In genomic region chr7:118712228-118713173, GRCm38 (mm10) we compare ENCODE assay signal across 8 mouse cellular contexts. TPM values are rescaled to one million over a fixed set of nuclear protein-coding genes. Genes with fewer than 3 reads are reported as not detected.
DNase-seq lines count a peak whose midpoint lies in the region; ATAC-seq and TF ChIP-seq lines count a peak whose summit lies in the region.

Gene Ccp110 (plus strand): TSS chr7:118712552.

- H3K4me3 ChIP-seq in ES-Bruce4 (ENCODE audit: low read depth, low read length), result peak within 1 kb of the TSS; percentile 70
- H3K4me3 ChIP-seq in forebrain, embryonic 14.5 days (ENCODE audit: low read depth, low read length), result peak within 1 kb of the TSS; percentile 69
- H3K4me3 ChIP-seq in lung, adult 2 months (replicated peaks; ENCODE audit: extremely low read depth, low read depth, low read length), result peak within 1 kb of the TSS; percentile 74

- H3K27me3 ChIP-seq in ES-Bruce4 (ENCODE audit: control insufficient read depth, insufficient read depth, low read length, poor library complexity, severe bottlenecking), result no peaks in the 10 kb centered on the region
- no peaks in the 10 kb centered on the region for H3K27me3 ChIP-seq in forebrain, embryonic 14.5 days (replicated peaks; ENCODE audit: control insufficient read depth, insufficient read depth, low read length)

- no peaks in the 10 kb centered on the region for H3K9me3 ChIP-seq in ES-Bruce4 (replicated peaks; ENCODE audit: control insufficient read depth, insufficient read depth, low read length, poor library complexity, severe bottlenecking)
- no peaks in the 10 kb centered on the region for H3K9me3 ChIP-seq in forebrain, embryonic 14.5 days (replicated peaks; ENCODE audit: control insufficient read depth, low read length)

- WGBS in forebrain, embryonic 14.5 days, result under 1% methylated on average over 48 of the region's 48 CpGs
- 1% methylated on average over 48 of the region's 48 CpGs for WGBS in lung, adult 2 months

- H3K27ac ChIP-seq in ES-Bruce4 (ENCODE audit: insufficient read depth, low read length), result no peak within 1 kb of the TSS
- H3K27ac ChIP-seq in forebrain, embryonic 14.5 days (ENCODE audit: low read depth, low read length), result peak within 1 kb of the TSS; percentile 61; the same call in 1 of the 2 replicates

- intact Hi-C loops in heart, postnatal 25 days (cut with DNase I), result loop anchor here (1.0 to 5.0 kb wide), 2 partner anchors 29 to 585 kb away; partner anchors contain the start of gene Arl6ip1

- no peak for TF ChIP-seq CTCF in ES-Bruce4 (IDR thresholded peaks at IDR 0.05; ENCODE audit: low read depth, low read length)
- no peak for TF ChIP-seq CTCF in lung, adult 2 months (IDR thresholded peaks at IDR 0.05; ENCODE audit: insufficient read depth, low read length)

- peak within 1 kb of the TSS; percentile 16 for H3K9ac ChIP-seq in ES-Bruce4 (ENCODE audit: low read depth, poor library complexity, severe bottlenecking)
- H3K9ac ChIP-seq in forebrain, embryonic 14.5 days (ENCODE audit: low read length), result peak within 1 kb of the TSS; percentile 79

- H3K4me1 ChIP-seq in ES-Bruce4 (ENCODE audit: control insufficient read depth, insufficient read depth, low read length), result peaks cover 2% of the 10 kb centered on the region
- H3K4me1 ChIP-seq in forebrain, embryonic 14.5 days (ENCODE audit: control insufficient read depth, insufficient read depth, low read length), result peaks cover 6% of the 10 kb centered on the region; the same call in 1 of the 2 replicates
- H3K4me1 ChIP-seq in lung, adult 2 months (ENCODE audit: control insufficient read depth, insufficient read depth, low read length), result 0 out of 2 replicates have a peak, but pooled peaks cover 3% of the 10 kb centered on the region

- TF ChIP-seq POLR2A in ES-Bruce4 (IDR thresholded peaks at IDR 0.05; ENCODE audit: insufficient read depth, low read length), result no peak
- TF ChIP-seq POLR2A in lung, adult 2 months (IDR thresholded peaks at IDR 0.05; ENCODE audit: borderline replicate concordance, extremely low read depth, low read depth, low read length), result peak; percentile 48; the same call in 1 of the 2 replicates

- TF ChIP-seq EP300 in ES-Bruce4 (IDR thresholded peaks at IDR 0.05; ENCODE audit: insufficient read depth, low read depth, low read length), result no peak

- DNase-seq in forebrain, embryonic 14.5 days (ENCODE audit: low spot score), result peak; percentile 99
- peak; percentile 91 for DNase-seq in heart, postnatal 25 days (ENCODE audit: low spot score)
- DNase-seq in layer of hippocampus, adult 18-20 months (ENCODE audit: low spot score in 2 of 2), result peak; percentile 96 to 97
- DNase-seq in lung, adult 2 months, result peak; percentile 88
- DNase-seq in thymus, adult 18-20 months, result peak; percentile 89 to 93

- H3K36me3 ChIP-seq in ES-Bruce4 (ENCODE audit: control insufficient read depth, insufficient read depth, low read length, poor library complexity, severe bottlenecking), result peaks cover 3% of the 10 kb centered on the region
- peaks cover 19% of the 10 kb centered on the region for H3K36me3 ChIP-seq in forebrain, embryonic 14.5 days (ENCODE audit: control insufficient read depth, insufficient read depth, low read length)

- peak; percentile 99 for ATAC-seq in cerebellum, adult (ENCODE audit: insufficient number of reproducible peaks, low FRiP score, low TSS enrichment)
- ATAC-seq in forebrain, embryonic 14.5 days, result peak; percentile 99
- ATAC-seq in neutrophil, adult 5-6 weeks (ENCODE audit: extremely low read depth, insufficient number of reproducible peaks, low FRiP score, poor library complexity, severe bottlenecking), result peak; percentile 100

- H3K4me2 ChIP-seq in forebrain, embryonic 14.5 days (ENCODE audit: low read length), result peak within 1 kb of the TSS; percentile 60

RNA-seq across cellular contexts. Expression of gene Ccp110, which starts in this region (rescaled TPM):
- 36.0 and 43.8 TPM in 2 replicates for polyA plus RNA-seq in ES-Bruce4 (2011; ENCODE audit: insufficient read depth, insufficient read length, low read depth, missing spikeins)
- 14.8 and 17.5 TPM in 2 replicates for polyA plus RNA-seq in forebrain, embryonic 14.5 days (2014; fragmentation: Nextera tagmentation; extraction: Ambion mirVana)
- 1 to 10 TPM; 2.5 to 2.7 TPM for total RNA-seq in heart, postnatal 25 days (2021)
- total RNA-seq in layer of hippocampus, adult 18-20 months (2021), result 10 to 100 TPM; 45.9 to 51.1 TPM
- polyA plus RNA-seq in lung, adult 2 months (2012; rRNA removed), result 4.9 and 6.8 TPM in 2 replicates
- 14.1 and 15.5 TPM in 2 replicates for total RNA-seq in neutrophil, adult 5-6 weeks (2017)
